Mouse (Mus musculus): ENCODE data around the gene Plekha8. TPM values are rescaled to one million over a fixed set of nuclear protein-coding genes. Genes with fewer than 3 reads are reported as not detected.

Gene Plekha8
- polyA plus RNA-seq, 1 experiment from 2014 or later = 4.7 TPM

DNA sequence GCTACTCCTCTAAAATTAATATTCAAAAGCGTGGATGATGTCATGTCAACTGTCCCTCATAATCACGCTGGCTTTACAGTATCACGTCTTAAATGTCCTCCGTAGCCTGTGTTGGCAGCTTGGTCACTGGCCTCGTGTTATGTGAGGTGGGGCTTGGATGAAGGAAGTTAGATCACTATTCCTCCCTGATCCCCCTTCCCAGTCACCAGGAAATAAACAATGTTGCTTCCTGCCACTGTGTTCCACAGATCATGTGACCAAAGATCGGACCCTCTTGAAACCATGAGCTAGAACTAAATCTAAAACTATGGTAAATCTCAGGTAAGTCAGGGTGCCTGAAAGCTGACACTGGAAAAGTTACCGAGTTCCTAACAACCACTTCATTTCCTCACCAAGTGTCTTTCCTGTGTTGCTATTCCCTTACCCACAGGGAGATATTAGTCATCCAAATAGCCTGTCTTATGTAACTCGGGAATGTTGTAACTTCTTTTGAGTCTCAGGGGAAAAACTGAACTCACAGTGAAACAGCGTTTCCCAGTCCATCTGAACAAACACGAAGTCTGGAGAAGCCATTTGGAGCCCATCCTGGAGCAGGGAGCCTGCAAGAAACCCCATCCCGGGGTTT is 60.7 kb downstream of the Plekha8 start:
- ATAC-seq (no peak), DNase-seq (ENCODE audit: low spot score) (peak; percentile 68)
- Histone ChIP-seq H3K9ac (replicated peaks; ENCODE audit: low read depth) (no peak overlapping the region), H3K27me3 (replicated peaks; ENCODE audit: insufficient read depth, low read length) (no peaks in the 10 kb centered on the region), H3K9me3 (ENCODE audit: low read length) (no peaks in the 10 kb centered on the region), H3K4me2 (replicated peaks; ENCODE audit: low read depth, low read length) (no peak overlapping the region), H3K4me3 (ENCODE audit: low read depth, low read length) (no peak overlapping the region), H3K4me1 (ENCODE audit: insufficient read depth, low read depth, low read length) (no peaks in the 10 kb centered on the region; the same call in 1 of the 2 replicates), H3K27ac (ENCODE audit: low read length) (no peak overlapping the region), H3K36me3 (ENCODE audit: insufficient read depth, low read length) (no peaks in the 10 kb centered on the region)
- TF ChIP-seq EP300 (IDR thresholded peaks at IDR 0.05) (no peak), CTCF (IDR thresholded peaks at IDR 0.05) (no peak)
- WGBS = 62% methylated on average over 11 of the region's 11 CpGs

DNA sequence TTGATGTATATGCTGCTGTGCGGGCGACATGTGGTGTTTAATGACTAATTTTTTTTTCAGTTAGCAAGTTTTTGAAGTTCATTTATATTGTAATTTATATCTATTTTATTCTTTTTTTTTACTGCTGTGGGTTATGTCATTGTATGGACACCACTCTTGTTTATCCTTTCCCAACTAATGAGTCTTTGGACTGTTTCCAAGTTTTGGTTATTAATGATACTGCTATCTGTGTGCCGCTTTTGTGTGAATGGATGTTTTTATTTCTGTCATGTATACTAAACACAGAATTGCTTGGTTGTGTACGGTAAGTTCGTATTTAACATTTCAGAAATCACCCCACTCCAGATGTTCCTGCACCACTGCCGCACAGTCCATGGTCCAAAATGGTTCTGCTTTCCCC is 63.0 kb downstream of the Plekha8 start:
- 55% methylated on average over 6 of the region's 6 CpGs for WGBS
- ATAC-seq (no peak), DNase-seq (ENCODE audit: low spot score) (no peak)
- Histone ChIP-seq H3K4me3 (ENCODE audit: low read depth, low read length) (no peak overlapping the region), H3K27me3 (replicated peaks; ENCODE audit: insufficient read depth, low read length) (no peaks in the 10 kb centered on the region), H3K4me2 (replicated peaks; ENCODE audit: low read depth, low read length) (no peak overlapping the region), H3K4me1 (ENCODE audit: insufficient read depth, low read depth, low read length) (no peaks in the 10 kb centered on the region; the same call in 1 of the 2 replicates), H3K9me3 (ENCODE audit: low read length) (no peaks in the 10 kb centered on the region), H3K36me3 (ENCODE audit: insufficient read depth, low read length) (no peaks in the 10 kb centered on the region), H3K9ac (replicated peaks; ENCODE audit: low read depth) (no peak overlapping the region), H3K27ac (ENCODE audit: low read length) (no peak overlapping the region)
- TF ChIP-seq EP300 (IDR thresholded peaks at IDR 0.05) = no peak
- TF ChIP-seq CTCF (IDR thresholded peaks at IDR 0.05) = no peak

DNA sequence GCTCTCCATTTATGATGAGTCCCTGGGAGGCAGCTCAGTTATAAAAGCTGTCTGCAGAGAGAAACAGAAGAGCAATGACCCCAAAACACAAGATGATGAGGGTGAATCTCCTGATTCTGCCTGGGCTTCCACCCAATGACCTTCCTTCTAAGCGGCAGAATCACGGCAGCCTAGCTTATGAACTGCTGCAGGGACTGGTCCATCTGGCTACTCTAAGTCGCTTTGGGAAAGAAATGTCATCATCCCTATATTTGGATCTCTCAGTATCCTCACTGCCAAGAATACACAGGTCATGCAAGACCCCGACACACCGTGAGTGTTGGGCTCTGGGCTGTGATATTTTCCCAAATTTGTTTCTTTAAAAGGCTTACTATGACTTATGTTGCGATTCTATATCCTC is 75.0 kb downstream of the Plekha8 start:
- Histone ChIP-seq H3K4me1 (ENCODE audit: insufficient read depth, low read depth, low read length) (no peaks in the 10 kb centered on the region), H3K27me3 (replicated peaks; ENCODE audit: insufficient read depth, low read length) (no peaks in the 10 kb centered on the region), H3K4me3 (ENCODE audit: low read depth, low read length) (no peak overlapping the region), H3K4me2 (replicated peaks; ENCODE audit: low read depth, low read length) (no peak overlapping the region), H3K9me3 (ENCODE audit: low read length) (no peaks in the 10 kb centered on the region), H3K27ac (ENCODE audit: low read length) (no peak overlapping the region), H3K9ac (replicated peaks; ENCODE audit: low read depth) (no peak overlapping the region), H3K36me3 (ENCODE audit: insufficient read depth, low read length) (no peaks in the 10 kb centered on the region)
- 83% methylated on average over 6 of the region's 6 CpGs for WGBS
- DNase-seq (ENCODE audit: low spot score) (no peak), ATAC-seq (no peak)
- TF ChIP-seq EP300 (IDR thresholded peaks at IDR 0.05) (no peak), CTCF (IDR thresholded peaks at IDR 0.05) (no peak)

DNA sequence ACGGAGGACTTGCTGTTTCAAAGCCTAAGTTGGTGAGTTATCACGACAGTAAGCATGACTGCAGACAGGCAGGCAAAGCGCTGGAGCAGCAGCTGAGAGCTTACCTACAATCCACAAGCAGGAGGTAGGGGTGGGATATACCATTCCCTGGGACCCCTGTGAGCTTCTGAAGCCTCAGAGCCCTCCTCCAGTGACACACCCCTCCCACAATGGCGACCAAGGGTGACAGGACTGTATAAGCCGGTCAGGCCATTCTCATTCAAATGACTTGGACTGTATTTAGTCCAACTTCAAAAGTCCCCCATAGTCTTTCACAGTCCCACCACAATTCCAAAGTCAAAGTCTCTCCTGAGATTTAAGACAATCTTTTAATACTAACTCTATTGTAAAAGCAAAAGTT is 78.0 kb downstream of the Plekha8 start:
- WGBS = 43% methylated on average over 5 of the region's 5 CpGs
- TF ChIP-seq EP300 (IDR thresholded peaks at IDR 0.05) (no peak), CTCF (IDR thresholded peaks at IDR 0.05) (no peak)

DNA sequence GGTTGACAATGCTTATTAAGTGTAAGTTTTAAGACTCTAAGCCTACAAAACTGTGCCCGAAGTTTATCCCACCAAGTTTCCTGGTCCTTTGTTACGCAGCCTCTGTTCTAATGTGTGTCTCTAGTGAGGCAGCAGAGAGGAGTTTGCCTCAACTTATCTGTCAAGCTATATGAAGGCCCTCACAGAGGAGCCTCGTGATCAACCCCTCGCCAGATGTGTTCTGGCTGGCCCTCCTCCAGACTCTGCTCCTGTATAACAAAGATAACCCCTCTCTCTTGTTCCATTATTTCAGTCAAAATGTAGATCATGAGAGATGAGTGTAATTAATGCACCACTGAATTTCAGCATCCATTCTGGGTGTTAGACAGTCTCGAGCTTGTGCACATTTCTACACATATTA is 84.8 kb downstream of the Plekha8 start:
- Histone ChIP-seq H3K4me3 (ENCODE audit: low read depth, low read length) (no peak overlapping the region), H3K36me3 (ENCODE audit: insufficient read depth, low read length) (no peaks in the 10 kb centered on the region), H3K27me3 (replicated peaks; ENCODE audit: insufficient read depth, low read length) (no peaks in the 10 kb centered on the region), H3K27ac (ENCODE audit: low read length) (no peak overlapping the region), H3K4me1 (ENCODE audit: insufficient read depth, low read depth, low read length) (peaks cover 5% of the 10 kb centered on the region; the same call in 1 of the 2 replicates), H3K4me2 (replicated peaks; ENCODE audit: low read depth, low read length) (no peak overlapping the region), H3K9me3 (ENCODE audit: low read length) (no peaks in the 10 kb centered on the region), H3K9ac (replicated peaks; ENCODE audit: low read depth) (no peak overlapping the region)
- ATAC-seq = no peak
- DNase-seq (ENCODE audit: low spot score) = no peak
- 79% methylated on average over 5 of the region's 5 CpGs for WGBS
- TF ChIP-seq EP300 (IDR thresholded peaks at IDR 0.05) = no peak
- TF ChIP-seq CTCF (IDR thresholded peaks at IDR 0.05) = no peak

More for the DNA sequence above, 78.0 kb downstream of the Plekha8 start:
- Histone ChIP-seq H3K27me3 (replicated peaks; ENCODE audit: insufficient read depth, low read length) (no peaks in the 10 kb centered on the region), H3K4me2 (replicated peaks; ENCODE audit: low read depth, low read length) (no peak overlapping the region), H3K4me3 (ENCODE audit: low read depth, low read length) (no peak overlapping the region), H3K4me1 (ENCODE audit: insufficient read depth, low read depth, low read length) (no peaks in the 10 kb centered on the region), H3K36me3 (ENCODE audit: insufficient read depth, low read length) (no peaks in the 10 kb centered on the region), H3K9me3 (ENCODE audit: low read length) (no peaks in the 10 kb centered on the region), H3K9ac (replicated peaks; ENCODE audit: low read depth) (no peak overlapping the region), H3K27ac (ENCODE audit: low read length) (no peak overlapping the region)
- ATAC-seq = no peak
- DNase-seq (ENCODE audit: low spot score) = no peak

DNA sequence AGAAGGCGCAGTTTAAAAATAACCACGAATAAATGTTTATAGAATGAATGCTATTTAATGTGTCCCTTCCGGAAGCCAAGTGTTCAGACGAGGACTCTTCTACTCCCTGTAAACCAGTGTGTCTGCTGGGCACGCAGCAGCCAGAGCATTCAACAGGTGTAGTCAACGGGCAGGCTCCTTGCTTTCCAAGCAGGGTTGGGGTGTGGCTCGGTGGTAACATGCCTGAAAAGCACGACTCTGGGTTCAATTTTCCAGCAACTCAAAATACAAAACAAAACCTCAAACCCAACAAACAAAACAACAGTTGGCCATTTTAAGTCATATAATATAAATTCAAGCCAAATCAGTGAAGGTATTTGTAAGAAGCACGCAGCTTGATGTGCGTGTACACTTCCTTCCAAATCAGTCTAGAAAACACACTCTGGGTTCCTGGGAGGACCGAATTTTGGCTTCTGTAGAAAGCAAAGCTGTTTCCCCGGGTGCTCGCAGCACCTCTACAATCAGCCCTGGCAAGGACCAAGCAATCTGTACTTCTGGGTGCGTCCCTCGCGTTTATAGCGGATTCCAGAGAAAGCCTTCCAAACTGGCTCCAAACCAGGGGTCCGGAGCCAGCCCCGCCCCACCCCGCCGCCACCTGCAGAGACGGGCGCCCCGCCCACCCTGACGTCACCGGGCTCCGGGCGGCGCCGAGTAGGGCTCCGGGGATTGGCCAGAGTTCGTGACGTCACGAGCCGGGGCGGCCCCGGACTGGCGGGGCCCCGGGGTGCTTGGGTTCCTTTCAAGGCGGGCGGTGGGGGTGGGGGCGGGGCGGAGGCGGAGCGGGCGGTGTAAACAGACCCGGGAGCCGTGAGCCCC is 86.2 kb downstream of the Plekha8 start, which contains the start of gene Mturn:
Mturn (plus strand) TSS at position 734 of the 855 bp plus-strand sequence.
- DNase-seq (ENCODE audit: low spot score) (peak; percentile 97), ATAC-seq (peak; percentile 98)
- peak within 1 kb of the TSS; percentile 74 for H3K4me3 ChIP-seq (ENCODE audit: low read depth, low read length)
- peak within 1 kb of the TSS; percentile 93 for H3K4me2 ChIP-seq (replicated peaks; ENCODE audit: low read depth, low read length)
- TF ChIP-seq EP300 (IDR thresholded peaks at IDR 0.05) (no peak), CTCF (IDR thresholded peaks at IDR 0.05) (no peak)
- H3K9me3 ChIP-seq (ENCODE audit: low read length) = no peaks in the 10 kb centered on the region
- no peaks in the 10 kb centered on the region for H3K27me3 ChIP-seq (replicated peaks; ENCODE audit: insufficient read depth, low read length)
- no peaks in the 10 kb centered on the region for H3K36me3 ChIP-seq (ENCODE audit: insufficient read depth, low read length)
- peak within 1 kb of the TSS; percentile 56 for H3K9ac ChIP-seq (replicated peaks; ENCODE audit: low read depth)
- H3K27ac ChIP-seq (ENCODE audit: low read length) = peak within 1 kb of the TSS; percentile 66
- 2% methylated on average over 35 of the region's 48 CpGs for WGBS
- peaks cover 5% of the 10 kb centered on the region; the same call in 1 of the 2 replicates for H3K4me1 ChIP-seq (ENCODE audit: insufficient read depth, low read depth, low read length)

Measured in lung, postnatal 0 days (tissue).